Comparison of ENCODE assay signal across 14 mouse cellular contexts in genomic region chr3:31928544-31928943, GRCm38 (mm10). TPM values are rescaled to one million over a fixed set of nuclear protein-coding genes. Genes with fewer than 3 reads are reported as not detected.
"Had no signal": no experiment of that assay in that cellular context is flagged by ENCODE, and none has a peak within 500 bp of the region (broad histone marks: within the 10 kb centered on the region; RNA-seq: fewer than 3 reads in every experiment).

No protein-coding gene starts in this region.

- H3K36me3 ChIP-seq: limb, embryonic 10.5 days; liver, embryonic 15.5 days; midbrain, embryonic 13.5 days; neural tube, embryonic 15.5 days had no signal

- H3K4me1 ChIP-seq: limb, embryonic 10.5 days; liver, embryonic 15.5 days; midbrain, embryonic 13.5 days had no signal

- H3K4me2 ChIP-seq: liver, embryonic 11.5 days; liver, embryonic 15.5 days; midbrain, embryonic 13.5 days; neural tube, embryonic 15.5 days had no signal

- DNase-seq: kidney, adult 9 months; kidney, postnatal 14 days; lung, adult 2 months; lung, postnatal 36 days; right cerebral cortex, adult 18-20 months; thymus, adult 2 months; thymus, postnatal 36 days had no signal

- H3K9ac ChIP-seq: liver, embryonic 15.5 days; midbrain, embryonic 13.5 days; neural tube, embryonic 15.5 days had no signal

- ATAC-seq: lung, postnatal 0 days; midbrain, embryonic 13.5 days had no signal

- H3K27ac ChIP-seq: limb, embryonic 10.5 days; liver, embryonic 15.5 days; midbrain, embryonic 13.5 days; neural tube, embryonic 15.5 days had no signal

- H3K4me3 ChIP-seq: limb, embryonic 10.5 days; liver, embryonic 15.5 days; midbrain, embryonic 13.5 days; myocyte; neural tube, embryonic 15.5 days had no signal

- H3K9me3 ChIP-seq: limb, embryonic 10.5 days; liver, embryonic 15.5 days; midbrain, embryonic 13.5 days; neural tube, embryonic 15.5 days had no signal

- H3K27me3 ChIP-seq: liver, embryonic 15.5 days; midbrain, embryonic 13.5 days; neural tube, embryonic 15.5 days had no signal

RNA-seq across cellular contexts. Expression of gene Kcnmb2, which starts 26.2 kb away (rescaled TPM):
- polyA plus RNA-seq: myocyte had no signal
